Mouse (Mus musculus) liver, embryonic 14.5 days (tissue): Measurements from ENCODE around the gene Npas3. TPM values are rescaled to one million over a fixed set of nuclear protein-coding genes. Genes with fewer than 3 reads are reported as not detected.

Experiments used
- ATAC-seq: fragments of 200-750 bp; cut with Nextera tagmentation; 2 replicates; pipeline ENCODE4 v1.8.0; 2017; ENCODE audit warnings: moderate number of reproducible peaks, mild to moderate bottlenecking, moderate library complexity; ENCODE audit not compliant: insufficient read depth
- DNase-seq, 3 experiments: peaks; one replicate each; pipeline ENCODE4 v3.0.0-alpha.2; 2012 to 2013; ENCODE audit warnings: low read depth in 3 of 3, low spot score in 3 of 3
- H3K27ac ChIP-seq: fragments of 300-500 bp; sonication (generic); 2 replicates; pipeline ENCODE4 v1.5.1; 2014; ENCODE audit warnings: moderate library complexity, mild to moderate bottlenecking, control low read depth, inconsistent platforms
- H3K27me3 ChIP-seq: fragments of 300-500 bp; sonication (generic); 2 replicates; pipeline ENCODE4 v1.6.1; 2014; ENCODE audit warnings: mild to moderate bottlenecking, low read length, moderate library complexity; ENCODE audit not compliant: control insufficient read depth, insufficient read depth
- H3K36me3 ChIP-seq: fragments of 300-500 bp; sonication (generic); replicated peaks from 2 replicates; pipeline ENCODE4 v1.6.1; 2014; ENCODE audit warnings: low read depth; ENCODE audit not compliant: control insufficient read depth, insufficient read depth
- H3K4me1 ChIP-seq, 2 experiments: fragments of 200-500 bp in 1 of 2; fragments of 300-500 bp in 1 of 2; sonication (generic) in 1 of 2; replicated peaks; 2 replicates each; pipeline ENCODE4 v1.6.1; 2012 to 2014; ENCODE audit warnings: antibody characterized with exemption in 1 of 2, inconsistent platforms in 1 of 2, low read length in 1 of 2; ENCODE audit not compliant: control insufficient read depth in 2 of 2, insufficient read depth in 2 of 2
- H3K4me2 ChIP-seq: fragments of 300-500 bp; sonication (generic); 2 replicates; pipeline ENCODE4 v1.6.1; 2014; ENCODE audit warnings: low read depth, mild to moderate bottlenecking, control low read depth, moderate library complexity
- H3K4me3 ChIP-seq, 2 experiments: fragments of 200-500 bp in 1 of 2; fragments of 300-500 bp in 1 of 2; sonication (generic) in 1 of 2; 2 replicates each; pipeline ENCODE4 v1.5.1; 2012 to 2014; ENCODE audit warnings: low read depth in 2 of 2, low read length in 2 of 2, mild to moderate bottlenecking in 2 of 2, control low read depth in 1 of 2, inconsistent platforms in 1 of 2, moderate library complexity in 1 of 2; ENCODE audit not compliant: insufficient read depth in 1 of 2
- H3K9ac ChIP-seq: fragments of 300-500 bp; sonication (generic); replicated peaks from 2 replicates; pipeline ENCODE4 v1.6.1; 2014; ENCODE audit warnings: mild to moderate bottlenecking, control low read depth, moderate library complexity
- H3K9me3 ChIP-seq: fragments of 300-500 bp; sonication (generic); 2 replicates; pipeline ENCODE4 v1.6.1; 2016; ENCODE audit warnings: low read length, mixed read lengths; ENCODE audit not compliant: control insufficient read depth
- CTCF ChIP-seq: IDR thresholded peaks from 2 replicates; pipeline ENCODE4 v1.5.1; 2016; ENCODE audit warnings: antibody characterized with exemption, low read depth, control low read depth
- EP300 ChIP-seq: IDR thresholded peaks from 2 replicates; pipeline ENCODE4 v1.6.1; 2016; ENCODE audit warnings: antibody characterized with exemption, low read depth
- WGBS: fragments of 180-500 bp; shearing (Covaris S2); extraction: QIAGEN DNeasy Blood & Tissue Kit; methylation state at CpG from one replicate; pipeline ENCODE4 v1.1.7; 2014; ENCODE audit not compliant: insufficient replicate concordance; 5-methylcytosine and 5-hydroxymethylcytosine counted together
- polyA plus RNA-seq, 2 experiments: library from polyadenylated mRNA; depleted of rRNA in 1 of 2; stranded (reverse) in 1 of 2; unstranded in 1 of 2; fragments of >200 nt; fragmentation: Nextera tagmentation in 1 of 2; extraction: Ambion mirVana in 1 of 2; gene quantifications; 2 replicates each; pipeline versions ENCODE4 v1.2.1 to v1.2.3; 2012 to 2014

Gene Npas3
- polyA plus RNA-seq, 2 experiments: 0.08 to 0.09 TPM

- ATAC-seq (no peak), DNase-seq (no peak)
- Histone ChIP-seq H3K9me3 (no peaks in the 10 kb centered on the region), H3K27me3 (no peaks in the 10 kb centered on the region), H3K9ac (no peak overlapping the region), H3K4me2 (no peak overlapping the region), H3K4me3 (no peak overlapping the region), H3K36me3 (no peaks in the 10 kb centered on the region), H3K4me1 (no peaks in the 10 kb centered on the region), H3K27ac (no peak overlapping the region)
- TF ChIP-seq CTCF (no peak), EP300 (no peak)
- 55% methylated on average over 3 of the region's 3 CpGs for WGBS
Measured at GRCm38 (mm10) chr12:53678166-53678565, 429.7 kb downstream of the Npas3 start.

GRCm38 (mm10) chr12:53679161-53679560, 430.7 kb downstream of the Npas3 start:
- Histone ChIP-seq H3K27ac (no peak overlapping the region), H3K4me3 (no peak overlapping the region), H3K27me3 (no peaks in the 10 kb centered on the region), H3K4me2 (no peak overlapping the region), H3K9ac (no peak overlapping the region), H3K36me3 (no peaks in the 10 kb centered on the region), H3K4me1 (no peaks in the 10 kb centered on the region), H3K9me3 (no peaks in the 10 kb centered on the region)
- WGBS: 69% methylated on average over 4 of the region's 4 CpGs
- no peak for DNase-seq
- no peak for TF ChIP-seq CTCF
- no peak for TF ChIP-seq EP300
- ATAC-seq: no peak

GRCm38 (mm10) chr12:53680501-53680900, 432.0 kb downstream of the Npas3 start:
- H3K9ac ChIP-seq: no peak overlapping the region
- no peaks in the 10 kb centered on the region for H3K27me3 ChIP-seq
- 43% methylated on average over 3 of the region's 3 CpGs for WGBS
- H3K36me3 ChIP-seq: no peaks in the 10 kb centered on the region
- no peaks in the 10 kb centered on the region for H3K4me1 ChIP-seq
- no peak overlapping the region for H3K4me3 ChIP-seq
- ATAC-seq (no peak), DNase-seq (no peak)
- TF ChIP-seq EP300 (no peak), CTCF (no peak)
- no peaks in the 10 kb centered on the region for H3K9me3 ChIP-seq
- no peak overlapping the region for H3K27ac ChIP-seq
- no peak overlapping the region for H3K4me2 ChIP-seq

GRCm38 (mm10) chr12:53682036-53682435, 433.6 kb downstream of the Npas3 start:
- no peak overlapping the region for H3K27ac ChIP-seq

GRCm38 (mm10) chr12:53692471-53692870, 444.0 kb downstream of the Npas3 start:
- no peaks in the 10 kb centered on the region for H3K36me3 ChIP-seq
- H3K27me3 ChIP-seq: no peaks in the 10 kb centered on the region
- DNase-seq: no peak
- no peak overlapping the region for H3K27ac ChIP-seq
- H3K4me1 ChIP-seq: no peaks in the 10 kb centered on the region
- H3K9me3 ChIP-seq: no peaks in the 10 kb centered on the region
- no peak for ATAC-seq
- H3K9ac ChIP-seq: no peak overlapping the region
- H3K4me2 ChIP-seq: no peak overlapping the region
- WGBS: 80% methylated on average over 4 of the region's 4 CpGs
- no peak for TF ChIP-seq CTCF
- no peak for TF ChIP-seq EP300
- H3K4me3 ChIP-seq: no peak overlapping the region

More at GRCm38 (mm10) chr12:53682036-53682435, 433.6 kb downstream of the Npas3 start:
- DNase-seq (no peak), ATAC-seq (no peak)
- Histone ChIP-seq H3K9ac (no peak overlapping the region), H3K27me3 (no peaks in the 10 kb centered on the region), H3K4me3 (no peak overlapping the region), H3K9me3 (no peaks in the 10 kb centered on the region), H3K4me2 (no peak overlapping the region), H3K36me3 (no peaks in the 10 kb centered on the region), H3K4me1 (no peaks in the 10 kb centered on the region)
- no peak for TF ChIP-seq EP300
- 11% methylated on average over 3 of the region's 3 CpGs for WGBS
